Mouse (Mus musculus) forebrain, embryonic 15.5 days (tissue): ENCODE measurements around the gene Vmn1r29. TPM values are rescaled to one million over a fixed set of nuclear protein-coding genes. Genes with fewer than 3 reads are reported as not detected.
"Not testable (repeated sequence)": the region's sequence is repeated elsewhere in the genome, so short reads cannot be mapped to it uniquely, and the experiment has no call there.

Experiments used
- ATAC-seq: fragments of 200-750 bp; cut with Nextera tagmentation; replicated peaks from 2 replicates; pipeline ENCODE4 v1.8.0; 2017; ENCODE audit warnings: mild to moderate bottlenecking, moderate TSS enrichment, moderate library complexity
- H3K27ac ChIP-seq: fragments of 300-500 bp; sonication (generic); replicated peaks from 2 replicates; pipeline ENCODE4 v1.5.1; 2015; ENCODE audit warnings: mild to moderate bottlenecking, inconsistent platforms
- H3K27me3 ChIP-seq: fragments of 300-500 bp; sonication (generic); 2 replicates; pipeline ENCODE4 v1.6.1; 2015; ENCODE audit warnings: inconsistent platforms
- H3K36me3 ChIP-seq: fragments of 300-500 bp; sonication (generic); 2 replicates; pipeline ENCODE4 v1.6.1; 2015; ENCODE audit warnings: mild to moderate bottlenecking, inconsistent platforms
- H3K4me1 ChIP-seq: fragments of 300-500 bp; sonication (generic); 2 replicates; pipeline ENCODE4 v1.6.1; 2015; ENCODE audit warnings: inconsistent platforms
- H3K4me2 ChIP-seq: fragments of 300-500 bp; sonication (generic); replicated peaks from 2 replicates; pipeline ENCODE4 v1.6.1; 2015; ENCODE audit warnings: mild to moderate bottlenecking, inconsistent platforms
- H3K4me3 ChIP-seq: fragments of 300-500 bp; sonication (generic); 2 replicates; pipeline ENCODE4 v1.5.1; 2015; ENCODE audit warnings: mild to moderate bottlenecking, inconsistent platforms
- H3K9ac ChIP-seq: fragments of 300-500 bp; sonication (generic); replicated peaks from 2 replicates; pipeline ENCODE4 v1.6.1; 2015; ENCODE audit warnings: mild to moderate bottlenecking, inconsistent platforms
- H3K9me3 ChIP-seq: fragments of 300-500 bp; sonication (generic); 2 replicates; pipeline ENCODE4 v1.6.1; 2016; ENCODE audit warnings: inconsistent platforms
- WGBS: fragments of 180-500 bp; shearing (Covaris S2); methylation state at CpG from one replicate; pipeline ENCODE4 v1.1.7; 2015; ENCODE audit warnings: mixed read lengths; 5-methylcytosine and 5-hydroxymethylcytosine counted together
- polyA plus RNA-seq: library from polyadenylated mRNA; unstranded; fragments of >200 nt; fragmentation: Nextera tagmentation; extraction: Ambion mirVana; gene quantifications from 2 replicates; pipeline ENCODE4 v1.2.1, GENCODE M21; 2015

Gene Vmn1r29
- polyA plus RNA-seq, result not detected in 2 replicates

GRCm38 (mm10) chr6:58301249-58301648, at the start of gene Vmn1r29:
Gene Vmn1r29, plus strand, starts transcription at chr6:58301549.
- Histone ChIP-seq H3K4me3 (no peak within 1 kb of the TSS), H3K36me3 (no peaks in the 10 kb centered on the region), H3K9ac (no peak within 1 kb of the TSS), H3K27me3 (no peaks in the 10 kb centered on the region), H3K4me1 (no peaks in the 10 kb centered on the region), H3K9me3 (no peaks in the 10 kb centered on the region), H3K27ac (no peak within 1 kb of the TSS), H3K4me2 (no peak within 1 kb of the TSS)
- ATAC-seq, result no peak

GRCm38 (mm10) chr6:58261737-58262136, 39.6 kb upstream of the Vmn1r29 start, which contains the start of gene Vmn1r28:
Gene Vmn1r28, plus strand, starts transcription at chr6:58262037.
- H3K27ac ChIP-seq, result no peak within 1 kb of the TSS
- H3K4me3 ChIP-seq, result no peak within 1 kb of the TSS
- no peaks in the 10 kb centered on the region for H3K9me3 ChIP-seq
- H3K36me3 ChIP-seq, result no peaks in the 10 kb centered on the region
- no peaks in the 10 kb centered on the region for H3K27me3 ChIP-seq
- no peaks in the 10 kb centered on the region for H3K4me1 ChIP-seq
- 89% methylated on average over 1 of the region's 1 CpGs for WGBS
- no peak within 1 kb of the TSS for H3K9ac ChIP-seq
- H3K4me2 ChIP-seq, result no peak within 1 kb of the TSS
- no peak for ATAC-seq

- not testable (repeated sequence) for H3K9me3 ChIP-seq, H3K4me1 ChIP-seq, ATAC-seq, H3K27me3 ChIP-seq, H3K9ac ChIP-seq, H3K36me3 ChIP-seq, H3K27ac ChIP-seq, H3K4me2 ChIP-seq, H3K4me3 ChIP-seq
- WGBS, result 96% methylated on average over 1 of the region's 1 CpGs
These were observed 21.7 kb upstream of the Vmn1r29 start for GRCm38 (mm10) chr6:58279661-58280060.

GRCm38 (mm10) chr6:58292201-58292600, 9.1 kb upstream of the Vmn1r29 start:
- H3K4me3 ChIP-seq, result no peak overlapping the region
- no peaks in the 10 kb centered on the region for H3K36me3 ChIP-seq
- no peak overlapping the region for H3K9ac ChIP-seq
- H3K27me3 ChIP-seq, result no peaks in the 10 kb centered on the region
- H3K4me1 ChIP-seq, result no peaks in the 10 kb centered on the region
- no peak for ATAC-seq
- no peaks in the 10 kb centered on the region for H3K9me3 ChIP-seq
- 59% methylated on average over 2 of the region's 2 CpGs for WGBS
- no peak overlapping the region for H3K27ac ChIP-seq
- no peak overlapping the region for H3K4me2 ChIP-seq

- H3K9me3 ChIP-seq, H3K9ac ChIP-seq, H3K36me3 ChIP-seq, H3K27me3 ChIP-seq, H3K27ac ChIP-seq, ATAC-seq, H3K4me1 ChIP-seq, H3K4me3 ChIP-seq, H3K4me2 ChIP-seq: not testable (repeated sequence)
- WGBS, result 91% methylated on average over 19 of the region's 19 CpGs
These were observed 2.8 kb upstream of the Vmn1r29 start for GRCm38 (mm10) chr6:58298511-58298910.

GRCm38 (mm10) chr6:58330686-58331085, 29.3 kb downstream of the Vmn1r29 start:
- ATAC-seq, H3K36me3 ChIP-seq, H3K4me3 ChIP-seq, H3K4me2 ChIP-seq, H3K27ac ChIP-seq, H3K4me1 ChIP-seq, H3K9me3 ChIP-seq, H3K27me3 ChIP-seq, H3K9ac ChIP-seq: not testable (repeated sequence)
- WGBS, result 78% methylated on average over 17 of the region's 17 CpGs

Other genes with a start within 250 kb of the Vmn1r29 start
- gene Vmn1r27, start 82.7 kb upstream of the Vmn1r29 start, polyA plus RNA-seq, result not detected in 2 replicates
- not detected in 2 replicates for gene Vmn1r28, start 39.5 kb upstream of the Vmn1r29 start, polyA plus RNA-seq
- not detected in 2 replicates for gene Vmn1r30, start 141.8 kb downstream of the Vmn1r29 start, polyA plus RNA-seq
- not detected in 2 replicates for gene Vmn1r31, start 173.8 kb downstream of the Vmn1r29 start, polyA plus RNA-seq